Mouse (Mus musculus) olfactory bulb, adult 2 months (tissue): ENCODE data around the gene Nup50.

Source experiments
- CTCF ChIP-seq: fragments of 200-500 bp; IDR thresholded peaks from 2 replicates; pipeline ENCODE4 v1.5.1; 2012; ENCODE audit warnings: low read depth, mild to moderate bottlenecking, low read length, moderate library complexity; ENCODE audit not compliant: insufficient read depth
- POLR2A ChIP-seq: fragments of 200-500 bp; IDR thresholded peaks from 2 replicates; pipeline ENCODE4 v1.6.1; 2012; ENCODE audit warnings: mild to moderate bottlenecking, low read depth, low read length, moderate library complexity; ENCODE audit not compliant: insufficient read depth

- TF ChIP-seq CTCF (peak; percentile 44; the same call in 1 of the 2 replicates), POLR2A (no peak)
These were observed 37.5 kb downstream of the Nup50 start for GRCm38 (mm10) chr15:84960692-84961091.
